Mouse (Mus musculus): ENCODE measurements around the gene Gm4305. TPM values are rescaled to one million over a fixed set of nuclear protein-coding genes. Genes with fewer than 3 reads are reported as not detected.
"Not testable (repeated sequence)": the region's sequence is repeated elsewhere in the genome, so short reads cannot be mapped to it uniquely, and the experiment has no call there.

The Gm4305 gene
- polyA plus RNA-seq (2012; rRNA removed), result not detected in 2 replicates

GRCm38 (mm10) chr10:100350793-100351192 is at the start of gene Gm4305:
Gene Gm4305, plus strand, starts transcription at chr10:100351093.
- no CpG with 5 or more reads among the region's 3 CpGs for WGBS
- not testable (repeated sequence) for H3K27me3 ChIP-seq (replicated peaks; ENCODE audit: control insufficient read depth, insufficient read depth, low read length); H3K36me3 ChIP-seq (ENCODE audit: control insufficient read depth, insufficient read depth, low read length)

GRCm38 (mm10) chr10:100335376-100335775 is 15.5 kb upstream of the Gm4305 start, which contains the start of gene Gm4301:
Gene Gm4301, plus strand, starts transcription at chr10:100335676.
- not testable (repeated sequence) for H3K4me1 ChIP-seq (ENCODE audit: control insufficient read depth, insufficient read depth, low read length); H3K36me3 ChIP-seq (ENCODE audit: control insufficient read depth, insufficient read depth, low read length); DNase-seq; H3K4me3 ChIP-seq (ENCODE audit: insufficient read depth, low read depth, low read length); H3K27ac ChIP-seq (ENCODE audit: insufficient read depth, low read depth, low read length); H3K27me3 ChIP-seq (replicated peaks; ENCODE audit: control insufficient read depth, insufficient read depth, low read length)
- no CpG with 5 or more reads among the region's 2 CpGs for WGBS

More at GRCm38 (mm10) chr10:100350793-100351192, at the start of gene Gm4305:
- not testable (repeated sequence) for H3K4me3 ChIP-seq (ENCODE audit: insufficient read depth, low read depth, low read length); H3K4me1 ChIP-seq (ENCODE audit: control insufficient read depth, insufficient read depth, low read length); H3K27ac ChIP-seq (ENCODE audit: insufficient read depth, low read depth, low read length); DNase-seq

DNA sequence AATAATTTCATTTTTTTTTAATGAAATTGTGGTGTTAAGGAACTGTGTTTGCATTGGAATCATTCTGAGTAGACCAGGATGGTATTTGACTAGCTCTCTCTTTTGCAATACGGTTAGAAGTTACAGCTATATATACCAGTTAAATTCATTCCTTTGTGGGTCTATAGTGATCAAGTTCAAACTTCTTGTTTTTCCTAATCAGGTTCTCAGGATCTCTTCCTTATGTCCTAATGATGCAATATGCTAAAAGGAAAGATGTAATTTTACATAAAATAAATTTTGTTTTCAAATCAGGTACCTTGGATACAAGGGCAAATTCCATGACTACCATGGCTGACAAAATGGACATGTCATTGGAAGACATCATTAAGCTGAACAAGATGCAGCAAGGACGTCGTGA is 10.4 kb upstream of the Gm4305 start, which contains the start of gene Gm4302:
Gm4302 (plus strand) TSS at position 301 of the 400 bp plus-strand sequence.
- no CpG with 5 or more reads among the region's 3 CpGs for WGBS
- not testable (repeated sequence) for H3K4me3 ChIP-seq (ENCODE audit: insufficient read depth, low read depth, low read length); H3K36me3 ChIP-seq (ENCODE audit: control insufficient read depth, insufficient read depth, low read length); DNase-seq; H3K27me3 ChIP-seq (replicated peaks; ENCODE audit: control insufficient read depth, insufficient read depth, low read length); H3K27ac ChIP-seq (ENCODE audit: insufficient read depth, low read depth, low read length); H3K4me1 ChIP-seq (ENCODE audit: control insufficient read depth, insufficient read depth, low read length)

DNA sequence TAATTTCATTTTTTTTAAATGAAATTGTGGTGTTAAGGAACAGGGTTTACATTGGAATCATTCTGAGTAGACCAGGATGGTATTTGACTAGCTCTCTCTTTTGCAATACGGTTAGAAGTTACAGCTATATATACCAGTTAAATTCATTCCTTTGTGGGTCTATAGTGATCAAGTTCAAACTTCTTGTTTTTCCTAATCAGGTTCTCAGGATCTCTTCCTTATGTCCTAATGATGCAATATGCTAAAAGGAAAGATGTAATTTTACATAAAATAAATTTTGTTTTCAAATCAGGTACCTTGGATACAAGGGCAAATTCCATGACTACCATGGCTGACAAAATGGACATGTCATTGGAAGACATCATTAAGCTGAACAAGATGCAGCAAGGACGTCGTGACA is 5.2 kb upstream of the Gm4305 start, which contains the start of gene Gm4303:
Gm4303 (plus strand) TSS at position 301 of the 400 bp plus-strand sequence.
- H3K27me3 ChIP-seq (replicated peaks; ENCODE audit: control insufficient read depth, insufficient read depth, low read length); H3K27ac ChIP-seq (ENCODE audit: insufficient read depth, low read depth, low read length); DNase-seq; H3K36me3 ChIP-seq (ENCODE audit: control insufficient read depth, insufficient read depth, low read length); H3K4me1 ChIP-seq (ENCODE audit: control insufficient read depth, insufficient read depth, low read length); H3K4me3 ChIP-seq (ENCODE audit: insufficient read depth, low read depth, low read length): not testable (repeated sequence)
- WGBS, result no CpG with 5 or more reads among the region's 3 CpGs

- WGBS, result 82% methylated on average over 2 of the region's 2 CpGs
- DNase-seq, result peak; percentile 5
- not testable (repeated sequence) for H3K27ac ChIP-seq (ENCODE audit: insufficient read depth, low read depth, low read length); H3K4me1 ChIP-seq (ENCODE audit: control insufficient read depth, insufficient read depth, low read length); H3K4me3 ChIP-seq (ENCODE audit: insufficient read depth, low read depth, low read length); H3K36me3 ChIP-seq (ENCODE audit: control insufficient read depth, insufficient read depth, low read length); H3K27me3 ChIP-seq (replicated peaks; ENCODE audit: control insufficient read depth, insufficient read depth, low read length)
These were observed 5.9 kb downstream of the Gm4305 start for GRCm38 (mm10) chr10:100356841-100357240.

GRCm38 (mm10) chr10:100361038-100361437 is 10.1 kb downstream of the Gm4305 start, which contains the start of gene Gm4307:
Gene Gm4307, plus strand, starts transcription at chr10:100361338.
- WGBS, result no CpG with 5 or more reads among the region's 3 CpGs
- not testable (repeated sequence) for DNase-seq; H3K36me3 ChIP-seq (ENCODE audit: control insufficient read depth, insufficient read depth, low read length); H3K27ac ChIP-seq (ENCODE audit: insufficient read depth, low read depth, low read length); H3K27me3 ChIP-seq (replicated peaks; ENCODE audit: control insufficient read depth, insufficient read depth, low read length); H3K4me3 ChIP-seq (ENCODE audit: insufficient read depth, low read depth, low read length); H3K4me1 ChIP-seq (ENCODE audit: control insufficient read depth, insufficient read depth, low read length)

GRCm38 (mm10) chr10:100382460-100382859 is 31.6 kb downstream of the Gm4305 start, which contains the start of gene Gm4312:
Gene Gm4312, minus strand, starts transcription at chr10:100382560.
- not testable (repeated sequence) for DNase-seq; H3K27ac ChIP-seq (ENCODE audit: insufficient read depth, low read depth, low read length); H3K4me1 ChIP-seq (ENCODE audit: control insufficient read depth, insufficient read depth, low read length); H3K36me3 ChIP-seq (ENCODE audit: control insufficient read depth, insufficient read depth, low read length); H3K4me3 ChIP-seq (ENCODE audit: insufficient read depth, low read depth, low read length); H3K27me3 ChIP-seq (replicated peaks; ENCODE audit: control insufficient read depth, insufficient read depth, low read length)
- no CpG with 5 or more reads among the region's 2 CpGs for WGBS

Other genes with a start within 250 kb of the Gm4305 start
- gene Gm4301, start 15.4 kb upstream of the Gm4305 start, polyA plus RNA-seq (2012; rRNA removed), result not detected in 2 replicates
- not detected in 2 replicates for gene Gm4302, start 10.3 kb upstream of the Gm4305 start, polyA plus RNA-seq (2012; rRNA removed)
- not detected in 2 replicates for gene Gm4303, start 5.1 kb upstream of the Gm4305 start, polyA plus RNA-seq (2012; rRNA removed)
- not detected in 2 replicates for gene Gm4307, start 10.2 kb downstream of the Gm4305 start, polyA plus RNA-seq (2012; rRNA removed)
- not detected in 2 replicates for gene Gm4312, start 31.5 kb downstream of the Gm4305 start, polyA plus RNA-seq (2012; rRNA removed)
- gene Tmtc3, start 136.3 kb downstream of the Gm4305 start, polyA plus RNA-seq (2012; rRNA removed), result 6.8 and 8.3 TPM in 2 replicates
- 0.49 and 0.89 TPM in 2 replicates for gene Cep290, start 136.5 kb downstream of the Gm4305 start, polyA plus RNA-seq (2012; rRNA removed)
- gene 4930430F08Rik, start 239.3 kb downstream of the Gm4305 start, polyA plus RNA-seq (2012; rRNA removed), result 11.5 and 14.1 TPM in 2 replicates
- not detected in 2 replicates for gene 1700017N19Rik, start 239.4 kb downstream of the Gm4305 start, polyA plus RNA-seq (2012; rRNA removed)

All from kidney, adult 2 months (tissue).